In the genomic region with DNA sequence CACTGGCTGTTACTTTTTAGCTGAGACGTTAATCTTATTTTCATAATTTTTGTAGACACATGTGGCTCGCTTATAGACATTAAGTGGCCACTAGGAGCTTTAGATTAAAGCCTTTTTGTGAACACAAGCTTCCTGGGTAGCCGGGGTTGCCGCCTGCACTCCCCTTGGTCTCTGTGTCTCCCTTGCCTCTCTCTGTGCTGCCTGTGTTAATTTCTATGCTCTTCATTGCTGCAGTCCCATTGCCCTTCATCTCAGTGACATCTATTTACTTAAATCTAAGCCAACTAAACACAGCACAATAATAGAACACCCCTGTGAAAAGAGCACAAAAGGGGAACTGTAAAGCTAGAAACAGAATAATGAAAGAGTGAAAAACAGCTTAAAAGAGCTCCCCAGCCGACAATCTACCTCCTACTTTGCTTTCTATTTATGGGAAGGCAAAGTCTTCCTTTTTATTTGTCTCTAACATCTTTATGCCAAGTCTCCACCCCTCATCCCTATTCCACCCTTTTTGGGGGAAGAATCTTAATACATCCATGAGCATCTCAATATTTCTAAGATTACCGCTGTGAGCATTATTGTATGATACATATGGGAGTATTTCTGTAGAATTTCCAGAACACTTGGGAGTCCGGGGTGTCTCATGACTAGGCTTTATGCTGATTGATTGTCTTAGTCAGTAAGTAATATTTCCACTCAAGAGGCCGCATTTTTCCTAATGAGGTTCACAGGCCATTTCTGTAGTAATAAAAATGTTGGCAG, we compare ENCODE assay signal across 19 mouse cellular contexts.
A peak's percentile ranks its signal among the peaks of the same experiment; 100 is the strongest.
DNase-seq lines count a peak whose midpoint lies in the region; ATAC-seq and TF ChIP-seq lines count a peak whose summit lies in the region.
"Had no signal": no experiment of that assay in that cellular context is flagged by ENCODE, and none has a peak within 500 bp of the region (broad histone marks: within the 10 kb centered on the region; RNA-seq: fewer than 3 reads in every experiment).

No protein-coding gene starts in this region.

- H3K9me3 ChIP-seq in embryonic facial prominence, embryonic 14.5 days (ENCODE audit: control insufficient read depth, low read length) = no peaks in the 10 kb centered on the region
- no peaks in the 10 kb centered on the region for H3K9me3 ChIP-seq in embryonic facial prominence, embryonic 10.5 days
- no peaks in the 10 kb centered on the region for H3K9me3 ChIP-seq in hindbrain, embryonic 15.5 days
- H3K9me3 ChIP-seq in neural tube, embryonic 14.5 days (ENCODE audit: control insufficient read depth, low read length) = no peaks in the 10 kb centered on the region
- H3K9me3 ChIP-seq: G1E; heart, embryonic 13.5 days had no signal

- no peaks in the 10 kb centered on the region for H3K27me3 ChIP-seq in embryonic facial prominence, embryonic 14.5 days (replicated peaks; ENCODE audit: control insufficient read depth, insufficient read depth, low read length)
- no peaks in the 10 kb centered on the region for H3K27me3 ChIP-seq in embryonic facial prominence, embryonic 10.5 days (replicated peaks; ENCODE audit: low read depth, poor library complexity, severe bottlenecking)
- H3K27me3 ChIP-seq in hindbrain, embryonic 15.5 days = no peaks in the 10 kb centered on the region
- H3K27me3 ChIP-seq in neural tube, embryonic 14.5 days (ENCODE audit: control insufficient read depth, insufficient read depth, low read length) = no peaks in the 10 kb centered on the region
- H3K27me3 ChIP-seq: heart, embryonic 13.5 days had no signal

- no peaks in the 10 kb centered on the region for H3K4me1 ChIP-seq in embryonic facial prominence, embryonic 14.5 days (ENCODE audit: control insufficient read depth, insufficient read depth, low read length)
- 0 out of 2 replicates have a peak, but pooled peaks cover 4% of the 10 kb centered on the region for H3K4me1 ChIP-seq in embryonic facial prominence, embryonic 10.5 days
- H3K4me1 ChIP-seq in hindbrain, embryonic 15.5 days (replicated peaks) = peaks cover 28% of the 10 kb centered on the region
- peaks cover 14% of the 10 kb centered on the region for H3K4me1 ChIP-seq in neural tube, embryonic 14.5 days (ENCODE audit: control insufficient read depth, insufficient read depth, low read length)
- H3K4me1 ChIP-seq: heart, embryonic 13.5 days had no signal

- no peak overlapping the region for H3K9ac ChIP-seq in embryonic facial prominence, embryonic 14.5 days (ENCODE audit: low read depth, low read length)
- H3K9ac ChIP-seq in hindbrain, embryonic 15.5 days = no peak overlapping the region
- no peak overlapping the region for H3K9ac ChIP-seq in neural tube, embryonic 14.5 days (replicated peaks; ENCODE audit: low read depth, low read length)
- H3K9ac ChIP-seq: heart, embryonic 13.5 days had no signal

- ATAC-seq in embryonic facial prominence, embryonic 14.5 days (ENCODE audit: low read depth) = no peak
- no peak for ATAC-seq in hindbrain, embryonic 15.5 days (ENCODE audit: low FRiP score, low read depth)
- ATAC-seq in neural tube, embryonic 14.5 days (ENCODE audit: low read depth) = peak; percentile 70; the same call in 1 of the 2 replicates
- ATAC-seq: CD4-positive, CD25-positive, alpha-beta regulatory T cell, adult 4 months; intestine, postnatal 0 days had no signal

- intact Hi-C loops in left cerebral cortex, postnatal 36 days (cut with DNase I) = no loop called here

- H3K36me3 ChIP-seq in embryonic facial prominence, embryonic 14.5 days (ENCODE audit: control insufficient read depth, insufficient read depth, low read length) = no peaks in the 10 kb centered on the region
- H3K36me3 ChIP-seq in embryonic facial prominence, embryonic 10.5 days (replicated peaks) = no peaks in the 10 kb centered on the region
- 0 out of 2 replicates have a peak, but pooled peaks cover 2% of the 10 kb centered on the region for H3K36me3 ChIP-seq in hindbrain, embryonic 15.5 days
- no peaks in the 10 kb centered on the region for H3K36me3 ChIP-seq in neural tube, embryonic 14.5 days (ENCODE audit: control insufficient read depth, insufficient read depth, low read length)
- H3K36me3 ChIP-seq: G1E; heart, embryonic 13.5 days had no signal

- no peak overlapping the region for H3K4me2 ChIP-seq in embryonic facial prominence, embryonic 14.5 days (ENCODE audit: low read depth, low read length)
- H3K4me2 ChIP-seq in hindbrain, embryonic 15.5 days = no peak overlapping the region
- H3K4me2 ChIP-seq in neural tube, embryonic 14.5 days (ENCODE audit: low read depth, low read length) = no peak overlapping the region
- H3K4me2 ChIP-seq: heart, embryonic 13.5 days had no signal

- 56% methylated on average over 8 of the region's 8 CpGs for WGBS in embryonic facial prominence, embryonic 14.5 days
- 67% methylated on average over 8 of the region's 8 CpGs for WGBS in embryonic facial prominence, embryonic 10.5 days
- WGBS in hindbrain, embryonic 15.5 days = 32% methylated on average over 8 of the region's 8 CpGs
- WGBS in neural tube, embryonic 14.5 days = 25% methylated on average over 8 of the region's 8 CpGs

- H3K4me3 ChIP-seq in embryonic facial prominence, embryonic 14.5 days (ENCODE audit: low read depth, low read length) = no peak overlapping the region
- H3K4me3 ChIP-seq in embryonic facial prominence, embryonic 10.5 days = no peak overlapping the region
- no peak overlapping the region for H3K4me3 ChIP-seq in layer of hippocampus, adult 2 months
- no peak overlapping the region for H3K4me3 ChIP-seq in hindbrain, embryonic 15.5 days
- no peak overlapping the region for H3K4me3 ChIP-seq in neural tube, embryonic 14.5 days (ENCODE audit: low read depth, low read length)
- H3K4me3 ChIP-seq: heart, embryonic 13.5 days had no signal

- no peak overlapping the region for H3K27ac ChIP-seq in embryonic facial prominence, embryonic 14.5 days (replicated peaks; ENCODE audit: low read depth, low read length)
- H3K27ac ChIP-seq in embryonic facial prominence, embryonic 10.5 days (replicated peaks) = no peak overlapping the region
- H3K27ac ChIP-seq in layer of hippocampus, adult 2 months = peak overlapping the region; percentile 48; the same call in 1 of the 2 replicates
- H3K27ac ChIP-seq in hindbrain, embryonic 15.5 days (replicated peaks) = peak overlapping the region; percentile 23; the same call in 1 of the 2 replicates
- peak overlapping the region; percentile 40; the same call in 1 of the 2 replicates for H3K27ac ChIP-seq in neural tube, embryonic 14.5 days (ENCODE audit: low read depth, low read length)
- H3K27ac ChIP-seq: heart, embryonic 13.5 days had no signal

- no peak for TF ChIP-seq CTCF in layer of hippocampus, adult 2 months (conservative IDR thresholded peaks at IDR 0.05)

- DNase-seq in embryonic facial prominence, embryonic 14.5 days (ENCODE audit: low spot score) = peak; percentile 25
- DNase-seq in embryonic facial prominence, embryonic 10.5 days (ENCODE audit: low spot score) = no peak
- no peak for DNase-seq in layer of hippocampus, adult 2 months (ENCODE audit: low spot score in 2 of 2)
- no peak for DNase-seq in layer of hippocampus, adult 9-10 months (ENCODE audit: low spot score)
- DNase-seq in kidney, postnatal 36 days = no peak
- no peak for DNase-seq in left cerebral cortex, postnatal 36 days (ENCODE audit: low spot score in 2 of 2)
- DNase-seq: gastrocnemius, postnatal 36 days; heart, postnatal 4 days; kidney, postnatal 10 days; layer of hippocampus, adult 9-11 months; lung, adult 18-20 months; right cerebral cortex, postnatal 25 days; thymus, postnatal 14 days had no signal

Comparison
In these comparisons a context has a peak if more than half of its experiments do, and no peak if none do; other contexts are left out.
1. H3K27ac ChIP-seq: peak in layer of hippocampus, adult 2 months (single experiment), hindbrain, embryonic 15.5 days (single experiment) and neural tube, embryonic 14.5 days (single experiment); none in embryonic facial prominence, embryonic 14.5 days (single experiment) and embryonic facial prominence, embryonic 10.5 days (single experiment).